Mouse (Mus musculus): ENCODE results near the gene Fbxw14. TPM values are rescaled to one million over a fixed set of nuclear protein-coding genes. Genes with fewer than 3 reads are reported as not detected.
"Not testable (repeated sequence)": the region's sequence is repeated elsewhere in the genome, so short reads cannot be mapped to it uniquely, and the experiment has no call there.

Fbxw14 gene
- total RNA-seq (2014; fragmentation: Nextera tagmentation) (not detected in 2 replicates), total RNA-seq (2017) (not detected in 2 replicates)

GRCm38 (mm10) chr9:109287576-109287975, at the start of gene Fbxw14:
TSS of gene Fbxw14 (minus strand) at chr9:109287676.
- not testable (repeated sequence) for ATAC-seq (replicated peaks; ENCODE audit: poor library complexity, severe bottlenecking)

DNA sequence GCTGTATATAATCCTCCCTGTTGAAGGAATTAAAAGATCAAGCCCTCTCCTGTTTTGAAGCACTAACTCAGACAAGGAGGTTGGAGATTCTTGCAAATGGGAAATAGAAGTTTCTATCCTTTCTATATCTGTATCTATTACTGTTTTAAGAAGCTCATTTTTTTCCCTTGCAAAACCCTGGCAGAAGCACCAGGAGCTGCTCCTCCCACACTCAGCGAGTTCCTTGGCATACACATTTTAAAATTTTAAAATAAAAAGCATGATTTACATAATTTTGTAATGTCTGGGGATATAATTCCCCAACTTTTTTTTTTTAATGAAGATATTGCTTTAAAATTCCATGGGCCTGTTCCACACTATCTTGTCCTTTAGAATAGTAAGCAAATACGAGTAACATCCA, 24.4 kb downstream of the Fbxw14 start:
- no peak for ATAC-seq (replicated peaks; ENCODE audit: poor library complexity, severe bottlenecking)

DNA sequence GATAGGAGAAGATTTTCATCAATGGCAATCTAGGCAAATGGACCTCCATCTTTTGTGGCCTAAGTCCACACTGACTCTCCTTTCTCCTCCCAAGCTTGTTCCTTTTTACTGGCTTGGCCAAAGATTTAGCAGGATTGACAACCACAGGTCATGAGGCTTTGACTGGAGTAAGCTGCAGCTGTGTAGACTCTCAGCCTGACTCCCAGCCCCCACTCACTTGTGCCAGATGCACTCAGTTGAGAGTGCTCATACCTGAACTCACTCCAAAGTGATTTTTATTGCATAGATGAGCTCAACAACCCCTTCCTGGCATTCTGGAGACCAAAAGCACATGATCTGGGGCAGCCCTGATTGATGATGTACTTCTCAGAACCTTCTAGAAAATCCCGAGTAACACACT, 52.8 kb downstream of the Fbxw14 start, which contains the start of gene Fbxw20:
Fbxw20 (minus strand) TSS at position 101 of the 400 bp plus-strand sequence.
- no peak for ATAC-seq (replicated peaks; ENCODE audit: poor library complexity, severe bottlenecking)

Other genes with a start within 250 kb of the Fbxw14 start
- gene Shisa5, start 249.1 kb downstream of the Fbxw14 start, total RNA-seq (2014; fragmentation: Nextera tagmentation), result 56.8 and 75.0 TPM in 2 replicates
- gene Shisa5, start 249.1 kb downstream of the Fbxw14 start, total RNA-seq (2017), result 54.4 and 80.8 TPM in 2 replicates
- gene Trex1, start 227.9 kb downstream of the Fbxw14 start, total RNA-seq (2014; fragmentation: Nextera tagmentation), result 23.5 and 32.3 TPM in 2 replicates
- gene Trex1, start 227.9 kb downstream of the Fbxw14 start, total RNA-seq (2017), result 17.1 and 17.8 TPM in 2 replicates
- 13.5 and 26.7 TPM in 2 replicates for gene Atrip, start 213.6 kb downstream of the Fbxw14 start, total RNA-seq (2014; fragmentation: Nextera tagmentation)
- 22.2 and 30.6 TPM in 2 replicates for gene Atrip, start 213.6 kb downstream of the Fbxw14 start, total RNA-seq (2017)
- 8.3 and 9.6 TPM in 2 replicates for gene Ccdc51, start 205.2 kb downstream of the Fbxw14 start, total RNA-seq (2014; fragmentation: Nextera tagmentation)
- gene Ccdc51, start 205.2 kb downstream of the Fbxw14 start, total RNA-seq (2017), result 11.6 and 18.0 TPM in 2 replicates
- gene Tma7, start 205.1 kb downstream of the Fbxw14 start, total RNA-seq (2014; fragmentation: Nextera tagmentation), result 391 and 511 TPM in 2 replicates
- 153 and 178 TPM in 2 replicates for gene Tma7, start 205.1 kb downstream of the Fbxw14 start, total RNA-seq (2017)
- gene Plxnb1, start 192.3 kb downstream of the Fbxw14 start, total RNA-seq (2014; fragmentation: Nextera tagmentation), result not detected in 2 replicates
- not detected in 2 replicates for gene Plxnb1, start 192.3 kb downstream of the Fbxw14 start, total RNA-seq (2017)
- gene Fbxw21, start 125.6 kb downstream of the Fbxw14 start, total RNA-seq (2014; fragmentation: Nextera tagmentation), result not detected in 2 replicates
- gene Fbxw21, start 125.6 kb downstream of the Fbxw14 start, total RNA-seq (2017), result not detected in 2 replicates
- gene Fbxw13, start 91.7 kb downstream of the Fbxw14 start, total RNA-seq (2014; fragmentation: Nextera tagmentation), result not detected in 2 replicates
- not detected in 2 replicates for gene Fbxw13, start 91.7 kb downstream of the Fbxw14 start, total RNA-seq (2017)
- gene Fbxw20, start 52.9 kb downstream of the Fbxw14 start, total RNA-seq (2014; fragmentation: Nextera tagmentation), result not detected in 2 replicates
- not detected in 2 replicates for gene Fbxw20, start 52.9 kb downstream of the Fbxw14 start, total RNA-seq (2017)
- gene Fbxw28, start 52.0 kb upstream of the Fbxw14 start, total RNA-seq (2014; fragmentation: Nextera tagmentation), result not detected in 2 replicates
- not detected in 2 replicates for gene Fbxw28, start 52.0 kb upstream of the Fbxw14 start, total RNA-seq (2017)
- gene Fbxw22, start 116.6 kb upstream of the Fbxw14 start, total RNA-seq (2014; fragmentation: Nextera tagmentation), result not detected in 2 replicates
- gene Fbxw22, start 116.6 kb upstream of the Fbxw14 start, total RNA-seq (2017), result not detected in 2 replicates
- gene Fbxw16, start 161.5 kb upstream of the Fbxw14 start, total RNA-seq (2014; fragmentation: Nextera tagmentation), result not detected in 2 replicates
- gene Fbxw16, start 161.5 kb upstream of the Fbxw14 start, total RNA-seq (2017), result not detected in 2 replicates
- gene Fbxw19, start 208.2 kb upstream of the Fbxw14 start, total RNA-seq (2014; fragmentation: Nextera tagmentation), result not detected in 2 replicates
- gene Fbxw19, start 208.2 kb upstream of the Fbxw14 start, total RNA-seq (2017), result not detected in 2 replicates